8 mouse cellular contexts compared by ENCODE assay signal in genomic region chr5:142926204-142926939, GRCm38 (mm10). TPM values are rescaled to one million over a fixed set of nuclear protein-coding genes. Genes with fewer than 3 reads are reported as not detected.
DNase-seq lines count a peak whose midpoint lies in the region; ATAC-seq and TF ChIP-seq lines count a peak whose summit lies in the region.

No protein-coding gene starts in this region.

- no peak overlapping the region; the same call in 1 of the 2 replicates for H3K9ac ChIP-seq in heart, postnatal 0 days (replicated peaks; ENCODE audit: low read depth, low read length)
- H3K9ac ChIP-seq in limb, embryonic 12.5 days (replicated peaks), result no peak overlapping the region; the same call in 1 of the 2 replicates
- H3K9ac ChIP-seq in midbrain, embryonic 16.5 days (ENCODE audit: low read depth, low read length), result peak overlapping the region; percentile 21; the same call in 1 of the 2 replicates

- peak overlapping the region; percentile 29; the same call in 1 of the 2 replicates for H3K4me2 ChIP-seq in heart, postnatal 0 days (ENCODE audit: low read depth, low read length)
- no peak overlapping the region for H3K4me2 ChIP-seq in limb, embryonic 12.5 days
- H3K4me2 ChIP-seq in midbrain, embryonic 16.5 days (ENCODE audit: low read length), result no peak overlapping the region

- peak; percentile 68 for ATAC-seq in heart, postnatal 0 days (ENCODE audit: insufficient read depth, low read depth)
- ATAC-seq in limb, embryonic 12.5 days (ENCODE audit: insufficient number of reproducible peaks, insufficient read depth, low FRiP score, low TSS enrichment, low read depth), result 0 out of 2 replicates have a peak, but pooled peaks have one; percentile 23
- ATAC-seq in midbrain, embryonic 16.5 days, result no peak

- TF ChIP-seq EP300 in heart, postnatal 0 days (IDR thresholded peaks at IDR 0.05; ENCODE audit: low read depth), result no peak

- peak overlapping the region; percentile 89 for H3K27ac ChIP-seq in spleen, adult 2 months (ENCODE audit: insufficient read depth, low read length)
- peak overlapping the region; percentile 73 for H3K27ac ChIP-seq in heart, postnatal 0 days (ENCODE audit: low read depth)
- peak overlapping the region; percentile 53 for H3K27ac ChIP-seq in limb, embryonic 12.5 days
- H3K27ac ChIP-seq in midbrain, embryonic 16.5 days (ENCODE audit: low read length), result no peak overlapping the region

- no peak for TF ChIP-seq POLR2A in spleen, adult 2 months (IDR thresholded peaks at IDR 0.05; ENCODE audit: low read depth, low read length)

- TF ChIP-seq CTCF in spleen, adult 2 months (IDR thresholded peaks at IDR 0.05; ENCODE audit: extremely low read depth, insufficient read depth, insufficient read length, insufficient replicate concordance), result no peak
- TF ChIP-seq CTCF in heart, postnatal 0 days (IDR thresholded peaks at IDR 0.05; ENCODE audit: low read depth), result no peak

- H3K4me3 ChIP-seq in spleen, adult 2 months (ENCODE audit: extremely low read depth, insufficient read depth, insufficient read length), result peak overlapping the region; percentile 16; the same call in 1 of the 2 replicates
- H3K4me3 ChIP-seq in heart, postnatal 0 days (ENCODE audit: low read depth, low read length), result no peak overlapping the region
- no peak overlapping the region for H3K4me3 ChIP-seq in limb, embryonic 12.5 days (replicated peaks)
- no peak overlapping the region for H3K4me3 ChIP-seq in midbrain, embryonic 16.5 days (ENCODE audit: low read depth, low read length)

- peaks cover 39% of the 10 kb centered on the region; the same call in 1 of the 2 replicates for H3K4me1 ChIP-seq in spleen, adult 2 months (ENCODE audit: control insufficient read depth, insufficient read depth, insufficient read length)
- H3K4me1 ChIP-seq in heart, postnatal 0 days (ENCODE audit: control insufficient read depth, insufficient read depth), result peaks cover 32% of the 10 kb centered on the region
- peaks cover 10% of the 10 kb centered on the region for H3K4me1 ChIP-seq in limb, embryonic 12.5 days (replicated peaks)
- H3K4me1 ChIP-seq in midbrain, embryonic 16.5 days (ENCODE audit: control insufficient read depth, insufficient read depth, low read length), result peaks cover 7% of the 10 kb centered on the region

- no peaks in the 10 kb centered on the region for H3K27me3 ChIP-seq in spleen, adult 2 months (ENCODE audit: control insufficient read depth, insufficient read depth, low read length)
- no peaks in the 10 kb centered on the region for H3K27me3 ChIP-seq in heart, postnatal 0 days (ENCODE audit: control insufficient read depth, insufficient read depth, low read length)
- H3K27me3 ChIP-seq in limb, embryonic 12.5 days, result no peaks in the 10 kb centered on the region; the same call in 1 of the 2 replicates
- peaks cover 7% of the 10 kb centered on the region for H3K27me3 ChIP-seq in midbrain, embryonic 16.5 days (ENCODE audit: control insufficient read depth, insufficient read depth, low read depth, low read length)

- DNase-seq in spleen, adult 2 months (ENCODE audit: low read depth in 1 of 2, low spot score in 2 of 2), result peak in 1 of 2 experiments; percentile 44
- DNase-seq in spleen, postnatal 14 days (ENCODE audit: low spot score in 2 of 2), result no peak
- DNase-seq in embryo, embryonic 11 days, result peak; percentile 76
- no peak for DNase-seq in heart, postnatal 0 days (ENCODE audit: low spot score)
- DNase-seq in right cerebral cortex, postnatal 25 days, result no peak
- DNase-seq in left cerebral cortex, adult 11 months (ENCODE audit: low spot score), result no peak

- H3K36me3 ChIP-seq in spleen, adult 2 months (ENCODE audit: control insufficient read depth, insufficient read depth, low read length), result no peaks in the 10 kb centered on the region
- no peaks in the 10 kb centered on the region for H3K36me3 ChIP-seq in heart, postnatal 0 days (replicated peaks; ENCODE audit: control insufficient read depth, insufficient read depth, low read length)
- H3K36me3 ChIP-seq in limb, embryonic 12.5 days, result no peaks in the 10 kb centered on the region
- H3K36me3 ChIP-seq in midbrain, embryonic 16.5 days (ENCODE audit: control insufficient read depth, insufficient read depth, low read length), result no peaks in the 10 kb centered on the region

- 23% methylated on average over 12 of the region's 13 CpGs for WGBS in spleen, adult 2 months
- WGBS in heart, postnatal 0 days, result 17% methylated on average over 13 of the region's 13 CpGs
- 12% methylated on average over 13 of the region's 13 CpGs for WGBS in limb, embryonic 12.5 days
- WGBS in midbrain, embryonic 16.5 days, result 15% methylated on average over 13 of the region's 13 CpGs

- H3K9me3 ChIP-seq in heart, postnatal 0 days (replicated peaks; ENCODE audit: control insufficient read depth, low read length), result no peaks in the 10 kb centered on the region
- H3K9me3 ChIP-seq in limb, embryonic 12.5 days, result no peaks in the 10 kb centered on the region
- H3K9me3 ChIP-seq in midbrain, embryonic 16.5 days (replicated peaks; ENCODE audit: control insufficient read depth, low read length, poor library complexity, severe bottlenecking), result no peaks in the 10 kb centered on the region

RNA-seq across cellular contexts. Expression of gene Actb, which starts 19.8 kb away (rescaled TPM):
- polyA plus RNA-seq in spleen, adult 2 months (2012; rRNA removed), result 6,692 and 9,830 TPM in 2 replicates
- 2,129 and 2,574 TPM in 2 replicates for total RNA-seq in heart, postnatal 0 days (2014; rRNA removed; ENCODE audit: low replicate concordance)
- 4,473 and 4,544 TPM in 2 replicates for polyA plus RNA-seq in heart, postnatal 0 days (2015; fragmentation: Nextera tagmentation; extraction: Ambion mirVana)
- 12,553 and 13,538 TPM in 2 replicates for polyA plus RNA-seq in limb, embryonic 12.5 days (2016; fragmentation: Nextera tagmentation; extraction: Ambion mirVana)
- polyA plus RNA-seq in midbrain, embryonic 16.5 days (2015; fragmentation: Nextera tagmentation; extraction: Ambion mirVana), result 13,967 and 14,266 TPM in 2 replicates

RNA-seq across cellular contexts. Expression of gene Fbxl18, which starts 31.2 kb away (rescaled TPM):
- polyA plus RNA-seq in spleen, adult 2 months (2012; rRNA removed), result 15.8 and 22.1 TPM in 2 replicates
- 12.5 and 17.8 TPM in 2 replicates for total RNA-seq in heart, postnatal 0 days (2014; rRNA removed; ENCODE audit: low replicate concordance)
- polyA plus RNA-seq in heart, postnatal 0 days (2015; fragmentation: Nextera tagmentation; extraction: Ambion mirVana), result 6.8 and 7.3 TPM in 2 replicates
- 13.0 and 13.1 TPM in 2 replicates for polyA plus RNA-seq in limb, embryonic 12.5 days (2016; fragmentation: Nextera tagmentation; extraction: Ambion mirVana)
- 29.9 and 35.1 TPM in 2 replicates for polyA plus RNA-seq in midbrain, embryonic 16.5 days (2015; fragmentation: Nextera tagmentation; extraction: Ambion mirVana)

RNA-seq across cellular contexts. Expression of gene Fscn1, which starts 33.8 kb away (rescaled TPM):
- 33.7 and 59.8 TPM in 2 replicates for polyA plus RNA-seq in spleen, adult 2 months (2012; rRNA removed)
- 101 and 104 TPM in 2 replicates for total RNA-seq in heart, postnatal 0 days (2014; rRNA removed; ENCODE audit: low replicate concordance)
- polyA plus RNA-seq in heart, postnatal 0 days (2015; fragmentation: Nextera tagmentation; extraction: Ambion mirVana), result 77.9 and 78.7 TPM in 2 replicates
- polyA plus RNA-seq in limb, embryonic 12.5 days (2016; fragmentation: Nextera tagmentation; extraction: Ambion mirVana), result 576 and 587 TPM in 2 replicates
- 493 and 557 TPM in 2 replicates for polyA plus RNA-seq in midbrain, embryonic 16.5 days (2015; fragmentation: Nextera tagmentation; extraction: Ambion mirVana)
